Mouse (Mus musculus) erythroblast, adult 5-6 weeks (primary cell): ENCODE data around the gene BC003965. TPM values are rescaled to one million over a fixed set of nuclear protein-coding genes. Genes with fewer than 3 reads are reported as not detected.

Source experiments
- ATAC-seq: replicated peaks from 2 replicates; pipeline ENCODE4 v1.8.0; 2016; ENCODE audit warnings: moderate number of reproducible peaks, mild to moderate bottlenecking, moderate TSS enrichment, inconsistent platforms; ENCODE audit not compliant: poor library complexity, low FRiP score, severe bottlenecking
- total RNA-seq, 2 experiments: library from RNA; stranded (forward) in 1 of 2; stranded (reverse) in 1 of 2; fragments of 150-400 nt in 1 of 2; fragments of 200-764, 138-1000 nt in 1 of 2; gene quantifications; 2 replicates each; pipeline versions ENCODE4 v1.2.3 to v1.2.4; 2015 to 2017; ENCODE audit warnings: low replicate concordance in 2 of 2

The BC003965 gene
- total RNA-seq (2015; ENCODE audit: low replicate concordance) (6.5 TPM in 2 replicates), total RNA-seq (2017; ENCODE audit: low replicate concordance) (2.2 and 2.9 TPM in 2 replicates)

DNA sequence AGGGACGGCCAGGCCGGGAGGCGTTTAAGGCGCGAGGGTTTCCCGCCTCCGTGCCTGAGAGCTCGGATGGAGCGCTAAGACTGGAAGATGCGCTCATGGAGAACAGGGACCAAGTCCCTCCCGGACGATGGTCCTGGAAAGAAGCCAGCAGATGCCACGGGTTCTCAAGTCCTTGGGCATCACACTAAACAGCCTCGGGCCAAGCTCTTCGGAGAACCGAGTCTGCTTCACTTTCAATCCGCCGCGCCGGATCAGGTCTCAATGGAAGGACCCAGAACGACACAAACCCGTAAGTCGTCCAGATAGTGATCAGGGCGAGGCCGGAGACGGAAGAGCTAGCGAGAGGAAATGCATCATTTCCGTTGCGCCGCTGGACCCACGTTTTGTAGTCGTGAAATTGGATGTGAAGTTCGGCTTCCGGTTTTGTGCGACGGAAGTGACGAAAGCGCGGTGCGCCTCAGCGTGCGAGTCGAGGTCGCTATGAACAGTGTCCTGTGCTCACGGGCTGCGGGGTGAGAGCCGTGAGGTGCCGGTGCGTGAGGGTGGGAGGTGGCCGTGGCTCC lies at the start of gene BC003965:
TSS of gene BC003965 (plus strand) at position 426 of the 563 bp plus-strand sequence.
- ATAC-seq: peak; percentile 90

DNA sequence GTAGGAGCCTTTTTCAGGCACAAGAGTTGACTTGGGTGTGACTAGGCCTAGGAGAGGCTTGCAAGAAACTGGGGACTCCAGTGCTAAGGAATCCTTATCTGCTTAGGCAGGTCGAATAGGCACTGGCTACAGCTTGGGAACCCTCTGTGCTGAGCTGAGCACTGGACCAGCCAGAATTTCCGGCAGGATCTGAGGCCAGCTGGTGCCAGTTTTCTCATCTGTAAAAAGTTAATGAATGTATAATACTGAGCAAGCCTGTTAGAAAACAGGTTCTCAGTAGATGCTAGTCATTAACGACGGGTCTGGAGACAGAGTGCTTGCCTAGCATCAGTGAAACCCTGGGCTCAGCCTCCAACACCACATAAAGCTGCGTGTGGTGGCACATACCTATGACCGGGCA lies 48.7 kb upstream of the BC003965 start:
- no peak for ATAC-seq

DNA sequence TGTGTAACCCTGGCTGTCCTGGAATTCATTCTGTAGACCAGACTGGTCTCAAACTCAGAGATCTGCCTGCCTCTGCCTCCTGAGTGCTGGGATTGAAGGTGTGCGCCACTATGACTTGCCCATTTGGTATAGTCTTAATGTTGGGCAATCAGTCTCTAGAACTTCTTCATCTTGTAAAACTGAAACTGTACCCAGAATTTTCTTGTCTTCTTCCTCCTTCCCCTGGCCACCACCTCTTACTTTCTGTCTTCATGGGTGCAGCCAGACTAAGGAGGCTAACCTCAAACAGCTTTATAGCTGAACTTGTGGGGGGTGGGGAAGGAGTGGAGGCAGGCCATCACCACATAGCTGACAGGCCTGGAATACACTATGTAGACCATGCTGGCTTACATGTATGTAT lies 45.6 kb upstream of the BC003965 start:
- ATAC-seq: no peak

DNA sequence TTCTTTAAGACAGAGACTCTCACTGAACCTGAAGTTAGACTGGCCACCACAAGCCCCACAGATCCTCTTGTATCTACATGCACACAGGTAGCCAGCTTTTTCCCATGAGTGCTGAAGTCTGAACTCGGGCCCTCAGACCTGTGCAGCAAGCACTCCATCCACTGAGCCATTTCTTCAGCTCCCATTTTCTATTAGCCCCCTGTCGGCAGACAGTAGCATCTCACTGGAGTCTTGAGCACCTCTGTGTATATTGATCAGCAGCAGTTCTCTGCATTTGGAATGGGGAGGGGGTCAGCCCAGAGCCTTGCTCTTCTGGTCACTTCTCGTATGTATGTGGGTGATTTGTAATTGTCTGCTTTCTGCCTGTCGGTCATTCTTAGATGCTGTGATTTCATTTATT lies 44.4 kb upstream of the BC003965 start:
- peak; percentile 60; the same call in 1 of the 2 replicates for ATAC-seq

DNA sequence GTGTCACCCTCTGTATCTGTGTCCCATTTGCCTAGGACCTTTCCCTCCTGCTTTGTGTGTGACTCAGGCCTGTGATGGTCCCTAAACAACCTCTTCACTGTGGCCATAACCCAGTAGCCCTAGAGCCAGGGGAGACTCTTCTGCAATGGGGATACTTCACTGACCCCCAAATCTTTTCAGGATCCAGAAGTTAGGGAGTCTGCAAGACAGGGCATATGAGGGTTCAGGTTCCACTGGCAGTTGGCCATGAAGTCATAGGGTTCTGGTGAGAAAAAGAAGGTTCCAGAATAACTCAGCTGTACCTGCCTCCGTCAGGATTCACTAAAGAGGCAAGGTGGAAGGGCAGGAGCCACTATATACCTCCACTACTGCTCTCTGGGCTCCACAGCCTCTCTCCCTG lies 22.2 kb upstream of the BC003965 start, which contains the start of gene Ccdc154:
TSS of gene Ccdc154 (plus strand) at position 301 of the 400 bp plus-strand sequence.
- ATAC-seq: no peak

DNA sequence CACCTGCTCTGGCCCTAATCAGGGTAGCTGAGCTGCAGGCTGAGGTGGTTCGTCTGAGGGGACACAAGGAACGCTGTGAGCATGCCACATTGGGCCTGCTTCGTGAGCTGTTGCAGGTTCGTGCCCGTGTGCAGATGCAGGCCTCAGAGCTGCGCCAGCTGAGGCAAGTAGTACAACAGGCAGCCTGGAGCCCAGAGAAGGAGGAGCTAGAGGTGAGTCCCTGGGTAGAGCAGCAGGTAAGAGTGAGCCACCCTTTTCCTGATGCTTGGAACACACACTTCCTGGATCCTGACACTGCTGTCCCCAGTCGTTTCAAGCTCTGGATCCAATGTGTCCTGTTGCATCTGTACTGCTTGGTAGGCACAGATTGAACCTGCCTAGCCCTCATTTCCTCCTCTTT lies 21.0 kb upstream of the BC003965 start:
- ATAC-seq: no peak

DNA sequence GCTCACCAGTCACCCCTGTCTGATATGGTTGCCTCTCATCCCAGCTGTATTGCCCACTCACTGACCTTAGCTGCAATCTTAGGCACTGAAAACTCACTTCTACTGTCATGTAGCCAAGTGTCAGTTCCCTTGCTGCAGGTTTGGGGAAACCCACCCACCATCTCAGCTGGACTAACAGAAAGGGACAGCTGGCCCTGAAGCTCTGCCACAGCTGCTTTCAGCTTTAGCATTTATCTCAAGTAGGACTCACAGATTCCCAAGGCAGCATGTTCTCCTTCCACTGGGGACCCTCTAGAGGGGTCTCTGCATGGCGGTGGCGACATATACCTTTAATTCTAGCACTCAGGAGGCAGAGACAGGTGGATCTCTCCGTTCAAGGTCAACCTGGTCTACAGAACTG lies 19.6 kb upstream of the BC003965 start:
- ATAC-seq: no peak

DNA sequence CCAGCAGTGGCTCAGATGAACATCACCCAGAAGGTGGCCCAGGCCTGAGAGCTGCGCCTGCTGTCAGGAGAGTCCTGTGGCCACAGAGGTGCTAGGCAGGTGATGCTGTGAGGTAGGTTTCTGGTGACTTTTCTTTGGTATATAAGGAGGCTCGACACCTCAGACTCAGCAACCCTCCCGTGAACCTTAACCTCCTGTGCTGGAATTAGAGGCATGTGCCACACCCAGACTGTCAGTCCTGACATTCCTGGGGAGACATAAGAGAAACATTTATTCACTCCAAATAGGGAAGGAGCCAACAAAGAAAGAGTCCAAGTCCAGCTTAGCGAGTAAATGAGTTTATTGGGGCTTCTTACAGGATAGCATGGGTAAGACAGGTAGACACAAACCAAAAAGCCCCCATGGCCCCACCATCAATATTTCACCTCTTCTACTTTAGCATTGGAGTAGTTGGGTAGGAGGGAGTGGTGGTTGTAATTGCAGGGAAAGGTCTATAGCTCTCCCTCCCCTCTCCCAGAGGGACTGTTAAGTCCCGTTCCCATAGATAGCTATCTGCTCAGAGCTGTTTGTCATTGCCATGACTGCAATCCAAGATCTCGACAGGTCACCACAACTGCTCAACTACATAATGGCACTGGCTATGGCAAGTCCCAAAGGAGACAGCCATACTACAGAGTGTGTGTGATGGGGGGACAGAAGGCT lies 18.2 kb upstream of the BC003965 start:
- no peak for ATAC-seq

DNA sequence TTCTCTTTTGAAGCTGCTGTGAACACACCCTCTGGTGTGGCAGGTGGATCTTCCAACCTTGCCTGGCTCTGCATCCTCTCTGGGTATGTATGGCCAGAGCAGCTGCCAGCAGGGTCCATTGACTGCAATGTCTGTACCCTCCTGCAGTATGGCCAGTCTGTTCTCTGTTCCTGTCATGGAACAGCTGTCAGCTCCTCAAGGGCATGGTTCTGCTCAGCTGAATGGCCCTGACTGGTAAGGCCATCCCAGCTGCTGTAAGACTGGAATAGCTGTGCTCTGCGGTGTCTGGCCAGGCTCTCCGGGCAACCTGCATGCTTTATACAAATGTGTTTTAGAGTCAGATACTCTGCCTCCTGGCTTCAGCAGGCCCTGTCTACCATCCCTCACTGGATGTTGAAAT lies 14.6 kb upstream of the BC003965 start:
- ATAC-seq: no peak

DNA sequence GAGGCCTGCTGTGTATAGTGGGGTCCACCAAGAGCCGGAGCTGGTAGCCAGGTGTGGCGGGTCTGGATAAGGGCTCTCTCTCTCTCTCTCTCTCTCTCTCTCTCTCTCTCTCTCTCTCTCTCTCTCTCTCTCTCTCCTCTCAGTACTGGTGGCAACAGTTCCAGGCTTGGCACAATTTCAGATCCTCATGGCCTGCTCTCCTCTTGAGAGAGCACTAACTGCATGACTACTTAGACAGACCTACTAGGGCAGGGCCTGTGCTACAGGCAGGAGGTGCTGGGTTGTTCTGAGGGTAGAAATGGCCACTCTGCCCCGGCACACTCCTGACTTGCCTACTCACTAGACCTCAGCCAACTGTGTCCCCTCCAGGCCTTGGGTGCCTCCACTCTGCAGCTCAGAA lies 11.8 kb upstream of the BC003965 start:
- no peak for ATAC-seq

DNA sequence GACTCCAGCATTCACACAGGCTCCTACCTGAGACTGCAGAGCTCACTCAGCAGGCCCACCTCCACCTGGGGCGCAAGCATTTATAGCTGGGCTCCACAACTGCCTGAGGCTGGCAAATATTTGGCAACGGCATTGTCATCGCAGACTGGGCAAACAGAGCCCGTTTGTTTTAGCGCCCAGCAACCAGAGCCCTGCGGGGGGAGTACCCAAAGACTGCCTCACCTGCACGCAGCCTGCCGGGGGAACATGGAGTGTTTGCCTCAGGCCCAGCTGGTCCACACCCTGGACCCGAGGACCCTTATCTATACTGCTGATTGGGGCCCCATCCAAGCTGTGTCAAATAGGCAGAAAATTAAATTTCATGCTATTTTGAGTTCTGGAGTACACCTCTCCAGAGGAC lies 8.9 kb upstream of the BC003965 start, which contains the start of gene Gm38655:
TSS of gene Gm38655 (minus strand) at position 61 of the 400 bp plus-strand sequence.
- ATAC-seq: no peak

DNA sequence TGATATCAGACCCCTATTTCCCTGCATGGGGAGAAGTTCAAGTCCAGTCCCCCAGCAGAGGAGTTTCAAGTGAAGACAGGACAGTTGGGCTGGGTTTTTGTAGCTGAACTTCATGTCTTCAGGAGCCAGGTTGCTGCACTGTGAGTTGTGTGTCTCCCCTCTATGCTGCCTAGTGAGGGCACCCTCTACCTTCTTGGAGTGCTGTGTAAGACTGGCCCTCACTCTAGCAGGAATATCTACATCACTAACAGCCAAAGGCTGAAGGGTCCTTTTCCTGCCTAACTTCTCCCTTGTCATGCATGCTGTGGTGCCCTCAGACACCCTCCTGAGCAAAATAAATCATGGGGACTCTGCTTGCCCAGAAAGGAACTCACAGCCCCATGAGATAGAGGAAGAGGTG lies 1.1 kb upstream of the BC003965 start:
- no peak for ATAC-seq

DNA sequence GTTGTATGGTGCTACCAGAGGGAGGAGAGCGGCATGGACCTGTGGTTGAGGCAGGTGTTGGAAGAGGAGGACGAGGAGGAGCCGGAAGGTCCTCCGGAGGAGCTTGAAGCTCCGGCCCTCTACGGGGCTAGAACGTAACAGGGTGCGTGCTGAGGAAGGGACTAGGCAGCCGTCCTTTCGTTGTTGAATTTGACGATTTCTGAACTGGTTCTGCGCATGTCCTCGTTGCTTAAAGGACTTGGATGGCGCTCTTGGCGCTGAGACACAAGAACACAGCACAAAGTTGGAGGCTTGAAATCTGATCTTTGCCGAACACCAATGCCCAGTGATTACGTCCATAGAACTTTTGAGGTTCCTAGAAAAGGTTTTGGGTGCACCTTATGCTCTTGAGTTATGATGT lies 607 bp downstream of the BC003965 start:
- peak; percentile 3; the same call in 1 of the 2 replicates for ATAC-seq

DNA sequence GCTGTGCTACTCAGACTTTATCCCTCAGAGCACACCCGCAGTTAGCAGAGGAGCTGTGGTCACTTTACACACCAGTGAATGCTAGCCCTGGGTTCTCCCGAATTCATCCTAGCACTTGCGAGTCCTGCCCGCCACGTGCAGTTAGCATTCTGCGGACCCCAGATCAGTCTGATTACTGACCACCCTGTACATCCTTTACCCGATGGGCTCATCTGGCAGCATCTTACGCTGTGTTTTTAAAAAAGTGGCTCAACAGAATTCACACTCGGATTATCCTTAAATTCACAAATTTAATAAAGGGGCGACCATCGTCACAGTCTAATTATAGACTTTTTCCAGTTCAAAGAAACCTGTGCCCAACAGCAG lies 3.4 kb downstream of the BC003965 start:
- ATAC-seq: no peak

DNA sequence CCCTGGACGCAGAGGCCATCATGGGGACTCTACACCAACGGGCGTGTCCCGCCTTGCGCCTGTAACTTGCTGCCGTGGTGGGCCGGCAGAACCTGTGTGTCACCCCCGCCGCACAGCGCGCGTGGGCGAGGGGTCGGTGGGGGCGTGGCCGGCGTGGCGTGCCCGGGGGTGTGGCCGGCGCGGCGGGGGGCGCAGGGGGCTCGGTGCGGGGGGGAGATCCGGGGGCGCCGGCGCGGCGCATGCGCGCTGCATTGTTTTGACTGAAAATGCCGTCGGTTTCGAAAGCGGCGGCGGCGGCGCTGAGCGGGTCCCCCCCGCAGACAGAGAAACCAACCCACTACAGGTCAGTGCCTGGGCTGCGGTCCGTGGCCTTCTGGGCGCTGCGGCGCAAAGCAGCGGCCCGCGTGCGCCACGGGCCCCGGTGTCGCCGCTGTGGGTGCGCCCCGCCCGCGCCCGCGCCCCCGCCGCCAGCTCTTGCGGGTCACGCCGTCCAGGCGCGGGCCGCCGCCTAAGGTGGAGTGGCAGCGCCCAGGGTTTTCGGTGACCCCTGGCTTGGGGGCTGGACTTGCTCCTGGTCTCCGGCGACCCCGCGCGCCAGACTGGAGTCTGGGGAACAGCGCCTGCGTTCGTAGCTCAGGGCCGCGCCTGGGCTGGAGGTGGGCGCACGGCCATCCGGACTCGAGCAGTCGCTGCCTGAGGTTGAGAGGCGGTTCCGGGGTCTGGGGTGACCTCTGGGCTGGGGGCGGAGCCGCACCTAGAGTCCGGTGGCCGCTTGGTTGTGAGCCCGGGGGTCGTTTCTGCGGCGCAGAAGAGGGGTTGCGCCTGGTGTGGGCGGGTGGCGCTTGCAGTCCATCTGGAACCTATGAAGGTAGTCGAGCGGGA lies 4.0 kb downstream of the BC003965 start, which contains the start of gene Unkl:
TSS of gene Unkl (plus strand) at position 248 of the 882 bp plus-strand sequence.
- ATAC-seq: no peak

DNA sequence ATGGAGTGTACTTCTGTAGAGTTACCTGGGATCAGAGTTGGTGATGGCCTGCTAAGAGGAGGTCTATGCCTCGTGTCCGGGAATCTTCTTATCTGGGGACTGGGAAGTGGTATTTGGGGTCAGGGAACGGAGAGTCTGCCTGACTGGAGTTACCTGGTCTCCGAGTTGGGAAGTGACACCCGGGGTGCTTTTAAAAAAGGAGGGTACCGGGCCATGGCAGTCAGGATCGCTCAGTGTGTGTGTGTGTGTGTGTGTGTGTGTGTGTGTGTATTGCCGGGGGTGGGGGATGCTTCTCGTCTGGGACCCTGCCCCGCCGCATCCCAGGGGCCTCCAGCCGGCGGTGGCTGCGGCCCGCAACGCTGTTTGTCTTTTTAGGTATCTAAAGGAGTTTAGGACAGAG lies 4.7 kb downstream of the BC003965 start:
- no peak for ATAC-seq

DNA sequence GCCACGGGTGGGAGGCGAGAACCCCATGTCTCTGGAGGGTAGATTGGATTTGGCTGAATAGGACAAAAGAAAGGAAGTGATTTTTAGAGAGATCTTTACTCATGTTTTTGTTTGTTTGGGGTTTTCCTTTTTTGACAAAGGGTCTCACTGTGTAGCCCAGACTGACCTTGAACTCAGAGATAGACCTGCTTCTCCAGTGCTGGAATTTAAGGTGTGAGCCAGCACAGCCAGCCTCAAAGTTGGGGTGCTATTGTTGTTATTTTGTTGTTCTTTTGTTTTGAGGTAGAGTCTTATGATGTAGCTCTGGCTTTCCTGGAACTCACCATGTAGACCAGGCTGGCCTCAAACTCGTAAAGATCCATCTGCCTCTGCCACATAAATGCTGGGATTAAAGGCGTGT lies 18.0 kb downstream of the BC003965 start:
- ATAC-seq: no peak

DNA sequence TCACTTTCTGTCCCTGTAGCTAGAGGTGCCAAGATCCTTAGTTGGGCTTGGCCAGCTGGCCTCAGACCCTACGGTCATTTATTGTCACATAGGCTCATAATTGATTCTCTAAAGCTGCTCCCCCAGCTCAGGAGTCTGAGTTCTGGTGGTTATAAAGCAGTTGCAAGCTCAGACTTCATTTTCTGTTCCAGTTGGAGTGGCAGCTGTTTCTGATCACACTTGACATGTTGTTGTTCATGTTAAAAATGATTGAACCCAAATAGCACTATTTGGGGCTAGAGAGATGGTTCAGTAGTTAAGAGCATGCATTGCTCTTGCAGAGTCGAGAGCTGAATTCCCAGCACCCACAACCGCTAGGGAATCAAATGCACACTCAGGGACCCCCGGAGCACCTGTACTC lies 25.7 kb downstream of the BC003965 start:
- ATAC-seq: no peak

DNA sequence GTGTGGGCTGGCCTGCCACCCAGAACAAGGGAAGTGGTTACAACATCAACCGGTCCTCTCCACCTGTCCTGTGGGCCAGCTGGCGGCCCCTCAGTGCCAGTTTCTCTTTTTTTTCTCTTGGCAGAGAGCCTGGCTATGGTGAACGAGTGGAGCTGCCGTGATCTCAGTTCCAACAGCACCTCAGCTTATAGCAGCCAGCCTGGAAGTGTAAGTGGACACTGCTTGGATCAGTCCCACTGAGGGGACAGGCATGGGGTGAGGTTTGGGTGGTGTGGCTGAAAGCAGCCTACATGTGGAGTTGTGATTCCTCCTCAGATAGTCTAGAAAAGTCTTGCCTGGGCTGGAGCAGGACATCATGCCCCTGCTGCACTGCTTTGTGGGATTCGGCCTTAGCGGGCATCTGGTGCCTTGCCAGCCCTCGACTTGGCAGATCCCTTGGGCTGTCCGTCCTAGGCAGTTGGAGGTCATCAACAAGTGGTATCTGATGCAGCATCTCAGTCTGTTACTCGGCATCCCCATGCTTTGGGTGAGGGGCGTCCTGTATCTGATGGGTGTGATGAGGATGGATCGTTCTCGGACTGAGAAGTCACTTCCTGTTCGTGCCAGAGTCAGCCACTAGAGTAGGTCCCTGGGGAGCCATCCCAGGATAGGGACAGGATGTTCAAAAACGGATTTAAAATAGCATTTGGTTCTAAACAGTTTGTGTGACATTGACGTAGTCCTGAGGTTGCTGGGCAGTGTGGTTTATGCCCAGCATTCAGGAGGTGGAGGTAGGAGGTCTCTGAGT lies 26.5 kb downstream of the BC003965 start:
- ATAC-seq: no peak

DNA sequence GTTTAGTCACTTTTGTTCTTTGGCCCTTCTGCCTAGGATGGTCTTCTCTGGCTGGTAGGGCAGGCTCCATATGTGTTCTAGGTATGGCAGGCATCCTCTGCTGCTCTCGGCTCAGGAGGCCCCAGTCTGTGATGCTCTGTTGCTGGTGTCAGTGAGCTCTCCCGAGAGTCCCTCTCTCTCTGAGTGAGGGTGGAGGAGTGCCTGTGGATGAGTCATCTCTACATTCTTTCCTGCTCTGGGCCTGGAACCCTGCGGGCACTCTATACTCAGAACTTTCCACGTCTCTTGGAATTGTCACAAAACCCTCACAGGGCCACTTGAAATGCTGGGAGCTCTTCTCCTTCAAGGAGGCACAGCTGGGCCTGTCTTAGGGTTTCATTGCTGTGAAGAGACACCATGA lies 27.4 kb downstream of the BC003965 start:
- ATAC-seq: no peak
